Mouse (Mus musculus): ENCODE results near the gene Zkscan1.

The Zkscan1 gene

GRCm38 (mm10) chr5:138117199-138118015, 32.5 kb downstream of the Zkscan1 start:
- DNase-seq (ENCODE audit: low spot score) = no peak

- DNase-seq (ENCODE audit: low spot score) = no peak
Measured at GRCm38 (mm10) chr5:138118041-138118440, 33.2 kb downstream of the Zkscan1 start.

GRCm38 (mm10) chr5:138132425-138133064, 47.7 kb downstream of the Zkscan1 start:
- DNase-seq (ENCODE audit: low spot score) = no peak

GRCm38 (mm10) chr5:138137257-138137656, 52.4 kb downstream of the Zkscan1 start:
- DNase-seq (ENCODE audit: low spot score) = no peak

GRCm38 (mm10) chr5:138137935-138138549, 53.2 kb downstream of the Zkscan1 start:
- peak; percentile 31 for DNase-seq (ENCODE audit: low spot score)

GRCm38 (mm10) chr5:138138585-138138984, 53.7 kb downstream of the Zkscan1 start:
- DNase-seq (ENCODE audit: low spot score) = no peak

GRCm38 (mm10) chr5:138154390-138154789, 69.5 kb downstream of the Zkscan1 start:
- no peak for DNase-seq (ENCODE audit: low spot score)

GRCm38 (mm10) chr5:138155443-138155976, 70.6 kb downstream of the Zkscan1 start, which contains the start of gene Zfp113:
TSS of gene Zfp113 (minus strand) at chr5:138155744.
- DNase-seq (ENCODE audit: low spot score) = peak; percentile 94

Data from layer of hippocampus, adult 11-12 months (tissue).